Mouse (Mus musculus) neural tube, embryonic 14.5 days (tissue): ENCODE data around the gene Cxcl9. TPM values are rescaled to one million over a fixed set of nuclear protein-coding genes. Genes with fewer than 3 reads are reported as not detected.

ENCODE experiments used
- ATAC-seq: fragments of 200-750 bp; cut with Nextera tagmentation; 2 replicates; pipeline ENCODE4 v1.8.0; 2017; ENCODE audit warnings: low read depth, mild to moderate bottlenecking, moderate TSS enrichment, moderate library complexity
- H3K27ac ChIP-seq: fragments of 300-500 bp; sonication (generic); 2 replicates; pipeline ENCODE4 v1.5.1; 2014; ENCODE audit warnings: low read depth, mild to moderate bottlenecking, control low read depth, low read length, moderate library complexity, mixed read lengths
- H3K27me3 ChIP-seq: fragments of 300-500 bp; sonication (generic); 2 replicates; pipeline ENCODE4 v1.6.1; 2014; ENCODE audit warnings: low read length; ENCODE audit not compliant: control insufficient read depth, insufficient read depth
- H3K36me3 ChIP-seq: fragments of 300-500 bp; sonication (generic); 2 replicates; pipeline ENCODE4 v1.6.1; 2014; ENCODE audit warnings: low read length, mixed read lengths; ENCODE audit not compliant: control insufficient read depth, insufficient read depth
- H3K4me1 ChIP-seq: fragments of 300-500 bp; sonication (generic); 2 replicates; pipeline ENCODE4 v1.6.1; 2014; ENCODE audit warnings: low read length; ENCODE audit not compliant: control insufficient read depth, insufficient read depth
- H3K4me2 ChIP-seq: fragments of 300-500 bp; sonication (generic); 2 replicates; pipeline ENCODE4 v1.6.1; 2014; ENCODE audit warnings: mild to moderate bottlenecking, low read depth, low read length, control low read depth
- H3K4me3 ChIP-seq: fragments of 300-500 bp; sonication (generic); 2 replicates; pipeline ENCODE4 v1.5.1; 2014; ENCODE audit warnings: low read depth, low read length, control low read depth, mixed read lengths
- H3K9ac ChIP-seq: fragments of 300-500 bp; sonication (generic); replicated peaks from 2 replicates; pipeline ENCODE4 v1.6.1; 2014; ENCODE audit warnings: low read depth, mild to moderate bottlenecking, control low read depth, low read length, mixed read lengths
- H3K9me3 ChIP-seq: fragments of 300-500 bp; sonication (generic); 2 replicates; pipeline ENCODE4 v1.6.1; 2016; ENCODE audit warnings: low read length; ENCODE audit not compliant: control insufficient read depth
- WGBS: fragments of 180-500 bp; shearing (Covaris S2); extraction: QIAGEN DNeasy Blood & Tissue Kit; methylation state at CpG from one replicate; pipeline ENCODE4 v1.1.7; 2014; 5-methylcytosine and 5-hydroxymethylcytosine counted together
- polyA plus RNA-seq: library from polyadenylated mRNA; unstranded; fragments of >200 nt; fragmentation: Nextera tagmentation; extraction: Ambion mirVana; gene quantifications from 2 replicates; pipeline ENCODE4 v1.2.1, GENCODE M21; 2014

The Cxcl9 gene
- polyA plus RNA-seq, 1 experiment from 2014 or later = not detected

DNA sequence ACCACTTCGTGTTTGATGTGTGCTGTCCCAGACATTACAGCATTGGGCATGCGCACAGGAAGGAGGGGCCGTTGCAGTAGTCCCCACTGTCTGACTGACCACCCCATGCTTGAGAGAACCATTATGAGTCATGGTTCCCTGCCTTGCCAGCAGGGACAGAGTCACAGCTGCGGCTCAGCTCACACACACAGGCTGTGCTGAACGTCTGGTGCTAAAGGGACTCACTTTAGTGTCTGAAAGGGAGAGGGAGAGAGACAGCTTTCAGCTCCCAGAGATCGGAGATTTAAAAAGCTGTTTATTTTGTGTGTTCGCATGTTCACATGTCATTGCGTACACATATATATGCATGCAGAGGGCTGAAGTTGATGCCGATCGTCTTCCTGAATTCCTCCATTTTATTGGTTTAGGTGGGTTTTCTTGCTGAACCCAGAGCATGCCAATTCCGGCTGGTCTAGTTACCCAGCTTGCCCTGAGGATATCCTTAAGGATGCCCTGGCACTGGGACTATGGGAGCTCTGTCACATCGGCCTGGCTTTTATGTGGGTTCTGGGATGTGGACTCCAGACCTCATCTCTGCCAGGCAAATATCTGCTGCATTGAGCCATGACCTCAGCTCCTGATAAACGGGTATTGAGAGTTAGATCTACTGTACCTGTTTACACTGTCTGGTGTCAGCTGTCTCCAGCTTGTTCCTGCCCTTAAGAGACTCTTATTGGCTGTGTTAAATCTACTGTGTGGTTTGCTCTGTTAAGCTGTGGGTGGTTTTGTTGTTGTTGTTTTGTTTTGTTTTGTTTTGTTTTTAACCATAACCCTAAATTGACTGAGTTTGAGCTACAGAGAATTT lies 41.5 kb upstream of the Cxcl9 start:
- Histone ChIP-seq H3K36me3 (no peaks in the 10 kb centered on the region), H3K27ac (peak overlapping the region; percentile 46), H3K4me2 (peak overlapping the region; percentile 12; the same call in 1 of the 2 replicates), H3K4me3 (no peak overlapping the region), H3K9me3 (no peaks in the 10 kb centered on the region), H3K4me1 (peaks cover 3% of the 10 kb centered on the region; the same call in 1 of the 2 replicates), H3K9ac (no peak overlapping the region), H3K27me3 (no peaks in the 10 kb centered on the region)
- peak; percentile 92 for ATAC-seq
- 48% methylated on average over 13 of the region's 13 CpGs for WGBS

DNA sequence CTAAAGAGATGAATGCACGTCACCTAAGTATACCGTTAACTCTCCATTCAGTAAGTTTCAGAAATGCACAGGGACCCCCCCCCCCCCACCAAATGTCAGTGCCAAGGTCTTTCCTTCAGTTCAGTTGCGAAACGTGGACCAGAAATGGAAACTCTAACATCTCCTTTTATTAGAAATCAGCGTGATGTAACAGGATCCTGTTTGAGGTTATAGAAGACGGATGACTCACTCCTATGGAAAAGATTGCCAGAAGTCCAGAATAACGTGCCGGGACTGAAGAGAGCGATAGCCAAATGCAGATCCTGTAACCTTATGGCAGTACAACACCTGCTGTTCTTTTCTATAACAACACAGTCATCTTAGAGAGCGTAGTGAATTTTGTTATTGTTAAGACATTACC lies 40.5 kb upstream of the Cxcl9 start:
- H3K27me3 ChIP-seq = no peaks in the 10 kb centered on the region
- ATAC-seq = no peak
- H3K36me3 ChIP-seq = no peaks in the 10 kb centered on the region
- WGBS = 77% methylated on average over 10 of the region's 10 CpGs
- no peak overlapping the region for H3K4me3 ChIP-seq
- H3K4me2 ChIP-seq = no peak overlapping the region
- no peak overlapping the region for H3K9ac ChIP-seq
- no peak overlapping the region for H3K27ac ChIP-seq
- peaks cover 3% of the 10 kb centered on the region; the same call in 1 of the 2 replicates for H3K4me1 ChIP-seq
- no peaks in the 10 kb centered on the region for H3K9me3 ChIP-seq

DNA sequence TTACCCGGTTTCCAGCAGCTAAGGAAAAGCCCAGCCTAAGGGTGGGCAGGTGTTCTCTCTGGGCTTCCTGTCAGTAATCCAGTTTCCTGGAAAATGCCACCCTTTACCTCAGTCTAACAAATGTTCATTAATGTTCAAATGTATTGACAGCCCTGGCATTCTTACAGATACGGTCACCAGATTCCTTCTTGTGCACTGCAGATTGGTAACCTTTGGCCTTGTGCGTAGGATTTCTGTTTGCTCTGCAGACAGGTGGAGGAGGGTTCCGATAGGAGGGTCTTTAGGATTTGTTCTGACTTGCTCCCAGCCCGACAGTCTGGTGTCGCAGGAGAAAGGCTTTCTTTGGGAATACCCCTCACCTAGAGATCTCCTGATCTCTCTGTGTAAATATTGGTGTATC lies 38.7 kb upstream of the Cxcl9 start:
- Histone ChIP-seq H3K9me3 (no peaks in the 10 kb centered on the region), H3K9ac (no peak overlapping the region)
- WGBS = 84% methylated on average over 6 of the region's 6 CpGs

DNA sequence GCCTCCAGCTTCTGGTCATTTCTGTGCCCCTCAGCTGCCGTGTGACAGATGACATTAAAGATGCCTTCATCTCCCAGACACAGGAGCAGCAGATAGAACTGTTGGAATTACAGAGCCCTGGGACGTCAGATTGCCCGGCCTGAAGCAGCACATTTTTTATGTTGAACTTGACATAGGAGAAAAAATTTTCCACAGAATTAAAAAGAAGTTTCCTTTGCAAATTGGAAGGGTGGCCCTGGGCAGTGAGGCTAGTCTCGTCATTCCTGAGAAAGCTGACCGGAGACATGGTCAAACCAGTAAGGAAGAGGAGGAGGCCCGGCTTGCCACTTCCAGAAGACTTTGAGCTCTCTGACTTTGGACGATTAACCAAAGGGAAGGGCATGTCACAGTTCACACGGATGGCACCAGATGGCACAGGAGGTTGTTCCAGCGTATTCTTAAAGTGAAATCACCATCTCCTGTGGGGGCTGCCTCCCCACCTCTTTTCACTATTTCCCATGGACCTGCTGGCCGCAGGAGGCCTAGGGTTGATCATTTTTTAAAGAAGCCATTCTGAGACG lies 37.3 kb upstream of the Cxcl9 start:
- no peaks in the 10 kb centered on the region for H3K9me3 ChIP-seq
- no peaks in the 10 kb centered on the region for H3K27me3 ChIP-seq
- ATAC-seq = no peak
- no peak overlapping the region for H3K4me3 ChIP-seq
- no peak overlapping the region for H3K9ac ChIP-seq
- no peaks in the 10 kb centered on the region for H3K4me1 ChIP-seq
- 76% methylated on average over 11 of the region's 11 CpGs for WGBS
- no peak overlapping the region for H3K27ac ChIP-seq
- no peaks in the 10 kb centered on the region for H3K36me3 ChIP-seq
- no peak overlapping the region for H3K4me2 ChIP-seq

More for the DNA sequence above, 38.7 kb upstream of the Cxcl9 start:
- Histone ChIP-seq H3K4me1 (peaks cover 3% of the 10 kb centered on the region; the same call in 1 of the 2 replicates), H3K4me2 (no peak overlapping the region), H3K36me3 (no peaks in the 10 kb centered on the region), H3K27ac (no peak overlapping the region), H3K4me3 (no peak overlapping the region), H3K27me3 (no peaks in the 10 kb centered on the region)
- no peak for ATAC-seq

DNA sequence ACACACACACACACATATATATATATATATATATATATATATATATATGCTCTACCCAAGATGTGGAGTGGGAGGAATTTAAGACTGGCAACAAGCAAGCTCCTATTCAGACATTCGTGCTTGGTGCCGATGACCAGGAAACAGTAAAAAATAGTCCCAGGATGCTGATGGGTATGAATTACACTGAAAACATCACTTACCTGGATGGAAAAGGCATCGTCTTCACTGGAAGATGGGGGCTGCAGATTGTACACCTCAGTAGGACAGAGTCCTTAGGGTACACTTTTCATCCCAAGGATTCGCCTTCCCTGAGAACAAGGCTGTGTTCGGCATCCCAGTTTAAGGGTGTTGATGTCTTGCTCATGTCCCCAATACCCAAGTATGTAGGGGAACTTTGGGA lies 36.1 kb upstream of the Cxcl9 start:
- H3K4me2 ChIP-seq = no peak overlapping the region
- no peaks in the 10 kb centered on the region for H3K9me3 ChIP-seq
- H3K36me3 ChIP-seq = no peaks in the 10 kb centered on the region
- 94% methylated on average over 5 of the region's 5 CpGs for WGBS
- H3K27me3 ChIP-seq = no peaks in the 10 kb centered on the region
- H3K4me1 ChIP-seq = no peaks in the 10 kb centered on the region
- H3K27ac ChIP-seq = no peak overlapping the region
- H3K4me3 ChIP-seq = no peak overlapping the region
- ATAC-seq = no peak
- no peak overlapping the region for H3K9ac ChIP-seq

DNA sequence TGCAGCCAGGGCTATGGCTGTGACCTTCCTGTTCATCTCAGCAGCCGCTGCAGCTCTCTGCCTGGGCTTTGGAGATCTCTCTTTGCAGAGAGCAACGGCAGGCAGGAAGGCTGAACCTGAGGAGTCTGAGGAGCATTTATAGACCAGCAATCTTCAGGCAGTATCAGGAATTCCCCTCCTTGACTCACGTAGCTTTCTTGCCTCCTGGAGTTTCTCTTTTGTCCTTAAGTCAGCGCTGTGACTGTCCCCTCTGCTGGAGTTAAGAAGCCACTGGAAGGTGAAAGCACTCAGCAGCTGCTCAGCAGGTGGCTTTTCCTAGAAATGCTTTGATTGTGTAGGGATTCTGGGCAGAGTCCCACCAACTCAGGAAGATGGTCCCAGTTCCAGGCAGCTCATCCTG lies 35.3 kb upstream of the Cxcl9 start:
- H3K4me3 ChIP-seq = no peak overlapping the region
- H3K9ac ChIP-seq = no peak overlapping the region
- H3K4me2 ChIP-seq = no peak overlapping the region
- H3K4me1 ChIP-seq = no peaks in the 10 kb centered on the region
- H3K36me3 ChIP-seq = no peaks in the 10 kb centered on the region
- no peaks in the 10 kb centered on the region for H3K27me3 ChIP-seq
- no peak for ATAC-seq
- H3K27ac ChIP-seq = no peak overlapping the region
- 5% methylated on average over 4 of the region's 4 CpGs for WGBS
- no peaks in the 10 kb centered on the region for H3K9me3 ChIP-seq

DNA sequence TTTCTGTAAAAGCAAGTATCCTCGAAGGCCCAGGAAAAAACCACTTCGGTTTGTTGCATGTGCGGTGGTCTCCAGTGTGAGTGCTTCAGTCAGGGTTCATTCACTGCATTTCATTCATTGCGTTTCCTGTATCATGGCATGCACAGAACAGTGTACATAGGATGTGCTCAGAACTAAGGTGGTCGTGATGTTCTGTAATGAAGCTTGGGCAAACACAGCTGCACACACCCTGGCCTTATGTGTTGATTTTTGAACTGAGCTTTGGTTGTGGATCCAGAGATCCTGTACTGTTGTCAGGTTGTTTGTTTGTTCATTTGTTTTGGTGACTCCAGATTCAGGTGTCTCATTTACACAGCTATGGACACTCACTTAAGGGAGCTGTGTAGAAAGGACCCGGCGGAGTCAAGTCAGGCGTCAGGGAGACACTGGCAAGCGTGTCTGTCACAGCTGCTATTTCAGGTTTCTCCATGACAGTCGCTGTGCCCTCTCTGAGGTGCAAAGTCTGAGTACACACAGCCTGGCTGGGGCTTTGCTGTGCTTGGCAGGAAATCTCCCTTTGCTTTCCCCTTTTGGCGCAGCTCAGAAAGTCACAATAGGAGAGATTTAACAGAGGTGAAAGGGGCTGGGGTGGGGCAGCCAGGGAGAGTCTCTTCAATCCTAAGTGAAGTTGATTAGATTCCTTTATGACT lies 31.0 kb upstream of the Cxcl9 start:
- Histone ChIP-seq H3K4me3 (no peak overlapping the region), H3K27me3 (no peaks in the 10 kb centered on the region), H3K4me2 (no peak overlapping the region), H3K9ac (no peak overlapping the region), H3K4me1 (no peaks in the 10 kb centered on the region), H3K36me3 (no peaks in the 10 kb centered on the region), H3K9me3 (no peaks in the 10 kb centered on the region), H3K27ac (no peak overlapping the region)
- WGBS = 85% methylated on average over 11 of the region's 11 CpGs
- ATAC-seq = no peak

DNA sequence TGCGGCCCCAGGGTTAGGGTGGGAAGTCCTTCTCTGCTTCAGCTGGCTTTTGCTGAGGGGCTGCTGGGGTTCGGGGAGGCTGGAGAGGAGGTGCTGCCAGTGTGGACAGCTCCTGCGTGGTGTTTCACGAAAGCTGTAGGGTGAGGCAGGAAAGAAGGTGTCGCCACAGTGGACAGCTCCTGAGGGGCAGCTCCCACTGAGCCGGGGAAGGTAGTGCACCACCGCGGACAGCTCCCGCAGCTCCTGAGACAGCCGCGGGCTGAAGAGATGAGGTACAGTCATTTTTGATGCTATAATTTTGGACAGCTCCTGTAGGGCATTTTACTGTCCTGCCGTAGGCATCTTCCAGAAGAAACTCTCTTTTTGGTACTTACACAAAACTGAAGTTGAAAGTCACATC lies 30.2 kb upstream of the Cxcl9 start:
- Histone ChIP-seq H3K4me3 (no peak overlapping the region), H3K27ac (no peak overlapping the region), H3K36me3 (no peaks in the 10 kb centered on the region), H3K4me1 (no peaks in the 10 kb centered on the region), H3K4me2 (no peak overlapping the region), H3K9me3 (no peaks in the 10 kb centered on the region), H3K9ac (no peak overlapping the region), H3K27me3 (no peaks in the 10 kb centered on the region)
- WGBS = 62% methylated on average over 12 of the region's 12 CpGs
- no peak for ATAC-seq

DNA sequence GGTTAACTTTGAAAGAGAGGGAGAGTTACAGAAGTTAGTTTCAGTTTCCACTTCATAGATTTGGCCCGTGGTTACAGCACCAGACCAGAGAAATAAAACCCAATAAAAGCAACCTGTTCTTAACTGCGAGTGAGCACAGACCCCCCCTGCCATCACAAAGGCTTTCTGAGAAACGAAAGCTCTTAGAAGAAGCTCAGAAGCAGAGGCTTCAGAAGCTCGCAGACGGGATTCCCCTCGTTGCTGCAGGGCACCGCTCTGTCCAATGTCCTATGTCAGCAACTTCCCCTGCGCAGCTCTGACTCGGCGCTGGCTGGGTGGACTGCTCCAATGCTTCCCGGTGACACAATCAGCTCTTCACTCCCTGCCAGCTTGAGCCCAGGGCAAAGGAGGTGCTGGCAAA lies 25.6 kb upstream of the Cxcl9 start:
- ATAC-seq = no peak
- Histone ChIP-seq H3K27ac (no peak overlapping the region), H3K4me2 (peak overlapping the region; percentile 11; the same call in 1 of the 2 replicates), H3K9me3 (no peaks in the 10 kb centered on the region), H3K36me3 (no peaks in the 10 kb centered on the region), H3K4me3 (no peak overlapping the region), H3K4me1 (no peaks in the 10 kb centered on the region), H3K27me3 (no peaks in the 10 kb centered on the region), H3K9ac (no peak overlapping the region)
- WGBS = 59% methylated on average over 11 of the region's 11 CpGs
